Mouse (Mus musculus) midbrain, postnatal 0 days (tissue): ENCODE results near the gene Vps13d. TPM values are rescaled to one million over a fixed set of nuclear protein-coding genes. Genes with fewer than 3 reads are reported as not detected.

Source experiments
- ATAC-seq: fragments of 200-750 bp; cut with Nextera tagmentation; 2 replicates; pipeline ENCODE4 v1.8.0; 2017; ENCODE audit warnings: moderate number of reproducible peaks, mild to moderate bottlenecking, moderate TSS enrichment, moderate library complexity; ENCODE audit not compliant: low FRiP score
- DNase-seq: peaks from one replicate; pipeline ENCODE4 v3.0.0-alpha.2; 2015; ENCODE audit warnings: low spot score
- H3K27ac ChIP-seq: fragments of 300-500 bp; sonication (generic); 2 replicates; pipeline ENCODE4 v1.5.1; 2014; ENCODE audit warnings: low read depth, mild to moderate bottlenecking, low read length, mixed read lengths
- H3K27me3 ChIP-seq: fragments of 300-500 bp; sonication (generic); 2 replicates; pipeline ENCODE4 v1.6.1; 2014; ENCODE audit warnings: low read length, control low read depth, mixed read lengths; ENCODE audit not compliant: insufficient read depth
- H3K36me3 ChIP-seq: fragments of 300-500 bp; sonication (generic); 2 replicates; pipeline ENCODE4 v1.6.1; 2014; ENCODE audit warnings: low read length, control low read depth, mixed read lengths; ENCODE audit not compliant: insufficient read depth
- H3K4me1 ChIP-seq: fragments of 300-500 bp; sonication (generic); 2 replicates; pipeline ENCODE4 v1.6.1; 2014; ENCODE audit warnings: mild to moderate bottlenecking, control low read depth, antibody characterized with exemption, low read length, mixed read lengths; ENCODE audit not compliant: insufficient read depth
- H3K4me2 ChIP-seq: fragments of 300-500 bp; sonication (generic); 2 replicates; pipeline ENCODE4 v1.6.1; 2014; ENCODE audit warnings: low read depth, mild to moderate bottlenecking, low read length, mixed read lengths; ENCODE audit not compliant: poor library complexity, severe bottlenecking
- H3K4me3 ChIP-seq: fragments of 300-500 bp; sonication (generic); 2 replicates; pipeline ENCODE4 v1.5.1; 2014; ENCODE audit warnings: low read depth, mild to moderate bottlenecking, low read length, moderate library complexity
- H3K9ac ChIP-seq: fragments of 300-500 bp; sonication (generic); replicated peaks from 2 replicates; pipeline ENCODE4 v1.6.1; 2014; ENCODE audit warnings: mild to moderate bottlenecking, low read length, moderate library complexity, mixed read lengths; ENCODE audit not compliant: poor library complexity, severe bottlenecking
- H3K9me3 ChIP-seq: fragments of 300-500 bp; sonication (generic); 2 replicates; pipeline ENCODE4 v1.6.1; 2016; ENCODE audit warnings: low read length, control low read depth
- CTCF ChIP-seq: IDR thresholded peaks from 2 replicates; pipeline ENCODE4 v1.5.1; 2016; ENCODE audit warnings: antibody characterized with exemption, mild to moderate bottlenecking
- WGBS: fragments of 180-500 bp; shearing (Covaris S2); extraction: QIAGEN DNeasy Blood & Tissue Kit; methylation state at CpG from one replicate; pipeline ENCODE4 v1.1.7; 2014; 5-methylcytosine and 5-hydroxymethylcytosine counted together
- polyA plus RNA-seq: library from polyadenylated mRNA; unstranded; fragments of >200 nt; fragmentation: Nextera tagmentation; extraction: Ambion mirVana; gene quantifications from 2 replicates; pipeline ENCODE4 v1.2.1, GENCODE M21; 2015
- total RNA-seq: library from RNA; depleted of rRNA; stranded (reverse); fragments of >200 nt; gene quantifications from 2 replicates; pipeline ENCODE4 v1.2.3, GENCODE M21; 2014

Gene Vps13d
- total and polyA plus RNA-seq, 2 experiments from 2014 or later = 9.1 to 35.6 TPM

GRCm38 (mm10) chr4:145019121-145019714, 175.6 kb downstream of the Vps13d start:
- no peaks in the 10 kb centered on the region for H3K4me1 ChIP-seq
- no peaks in the 10 kb centered on the region for H3K27me3 ChIP-seq
- H3K36me3 ChIP-seq = peaks cover 11% of the 10 kb centered on the region
- WGBS = 88% methylated on average over 3 of the region's 3 CpGs
- ATAC-seq (no peak), DNase-seq (no peak)
- H3K27ac ChIP-seq = no peak overlapping the region
- TF ChIP-seq CTCF = no peak
- H3K4me2 ChIP-seq = no peak overlapping the region
- H3K4me3 ChIP-seq = no peak overlapping the region
- H3K9me3 ChIP-seq = no peaks in the 10 kb centered on the region
- H3K9ac ChIP-seq = no peak overlapping the region

DNA sequence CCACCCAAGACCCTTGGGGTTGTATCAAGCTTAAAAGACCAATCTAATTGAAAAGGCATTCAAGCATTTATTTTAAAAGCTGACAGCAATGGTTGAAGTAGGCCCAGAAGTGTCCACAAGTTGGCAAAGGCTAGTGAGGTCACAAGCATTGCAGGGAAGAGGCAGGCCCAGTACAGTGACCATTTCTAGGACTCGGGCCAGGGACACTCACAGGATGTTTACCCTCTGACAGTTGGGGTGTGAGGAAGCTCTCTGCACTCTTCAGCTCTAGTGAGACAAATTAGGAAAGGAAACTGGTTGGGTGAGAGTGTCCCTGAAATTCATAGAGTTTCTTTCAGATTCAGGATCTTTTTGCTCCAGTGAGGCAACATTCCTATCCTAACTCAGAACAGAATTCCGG, 177.1 kb downstream of the Vps13d start:
- no peak overlapping the region for H3K27ac ChIP-seq

DNA sequence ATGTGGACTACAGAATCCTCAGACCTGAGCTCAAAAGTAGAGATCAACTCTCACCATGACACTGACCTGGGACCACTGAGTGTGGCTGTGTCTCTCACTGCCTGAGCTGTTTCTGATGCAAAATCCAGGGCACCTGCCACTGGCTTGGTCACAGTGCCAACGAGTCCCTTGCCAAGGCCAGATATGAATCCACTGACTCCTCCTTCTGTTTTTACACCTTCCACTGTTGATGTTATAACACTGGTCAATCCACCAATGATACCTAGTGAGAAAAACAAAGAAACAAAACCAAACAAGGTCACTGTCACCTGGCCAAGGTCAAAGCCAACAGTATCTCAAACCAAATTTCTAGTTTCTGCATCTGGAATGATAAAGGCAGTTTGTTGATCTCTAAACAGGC, 178.1 kb downstream of the Vps13d start:
- no peak overlapping the region for H3K4me2 ChIP-seq
- TF ChIP-seq CTCF = no peak
- no peaks in the 10 kb centered on the region for H3K4me1 ChIP-seq
- no peak for ATAC-seq
- no peaks in the 10 kb centered on the region for H3K27me3 ChIP-seq
- H3K9me3 ChIP-seq = no peaks in the 10 kb centered on the region
- H3K9ac ChIP-seq = no peak overlapping the region
- H3K4me3 ChIP-seq = no peak overlapping the region
- WGBS = 94% methylated on average over 1 of the region's 1 CpGs
- H3K36me3 ChIP-seq = peaks cover 16% of the 10 kb centered on the region
- H3K27ac ChIP-seq = no peak overlapping the region
- no peak for DNase-seq

More for the DNA sequence above, 177.1 kb downstream of the Vps13d start:
- TF ChIP-seq CTCF = no peak
- peaks cover 16% of the 10 kb centered on the region for H3K36me3 ChIP-seq
- no peaks in the 10 kb centered on the region for H3K4me1 ChIP-seq
- H3K4me3 ChIP-seq = no peak overlapping the region
- no peaks in the 10 kb centered on the region for H3K9me3 ChIP-seq
- WGBS = 69% methylated on average over 2 of the region's 2 CpGs
- peak; percentile 75 for DNase-seq
- H3K9ac ChIP-seq = no peak overlapping the region
- H3K4me2 ChIP-seq = no peak overlapping the region
- ATAC-seq = peak; percentile 47; the same call in 1 of the 2 replicates
- no peaks in the 10 kb centered on the region for H3K27me3 ChIP-seq

DNA sequence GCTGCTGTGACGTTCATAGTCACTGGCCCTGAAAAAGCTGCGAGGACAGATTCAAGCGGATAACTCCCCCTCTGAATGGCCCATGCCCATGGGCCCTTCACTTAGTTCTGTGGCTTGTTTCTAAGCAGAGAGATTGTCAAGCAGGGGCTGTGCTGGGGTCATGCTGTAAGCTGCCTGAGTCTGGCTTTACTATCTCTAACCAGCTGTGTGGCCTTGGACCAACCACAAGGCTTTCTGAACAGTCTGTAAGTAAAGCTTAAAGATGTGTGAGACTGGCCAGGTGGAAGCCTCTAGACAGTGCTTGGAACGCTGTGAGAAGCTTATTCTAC, 180.2 kb downstream of the Vps13d start:
- Histone ChIP-seq H3K36me3 (peaks cover 16% of the 10 kb centered on the region), H3K27me3 (no peaks in the 10 kb centered on the region), H3K9ac (no peak overlapping the region), H3K4me1 (no peaks in the 10 kb centered on the region), H3K27ac (no peak overlapping the region), H3K4me3 (no peak overlapping the region), H3K9me3 (no peaks in the 10 kb centered on the region), H3K4me2 (no peak overlapping the region)
- ATAC-seq (no peak), DNase-seq (no peak)
- WGBS = 94% methylated on average over 4 of the region's 4 CpGs
- no peak for TF ChIP-seq CTCF

DNA sequence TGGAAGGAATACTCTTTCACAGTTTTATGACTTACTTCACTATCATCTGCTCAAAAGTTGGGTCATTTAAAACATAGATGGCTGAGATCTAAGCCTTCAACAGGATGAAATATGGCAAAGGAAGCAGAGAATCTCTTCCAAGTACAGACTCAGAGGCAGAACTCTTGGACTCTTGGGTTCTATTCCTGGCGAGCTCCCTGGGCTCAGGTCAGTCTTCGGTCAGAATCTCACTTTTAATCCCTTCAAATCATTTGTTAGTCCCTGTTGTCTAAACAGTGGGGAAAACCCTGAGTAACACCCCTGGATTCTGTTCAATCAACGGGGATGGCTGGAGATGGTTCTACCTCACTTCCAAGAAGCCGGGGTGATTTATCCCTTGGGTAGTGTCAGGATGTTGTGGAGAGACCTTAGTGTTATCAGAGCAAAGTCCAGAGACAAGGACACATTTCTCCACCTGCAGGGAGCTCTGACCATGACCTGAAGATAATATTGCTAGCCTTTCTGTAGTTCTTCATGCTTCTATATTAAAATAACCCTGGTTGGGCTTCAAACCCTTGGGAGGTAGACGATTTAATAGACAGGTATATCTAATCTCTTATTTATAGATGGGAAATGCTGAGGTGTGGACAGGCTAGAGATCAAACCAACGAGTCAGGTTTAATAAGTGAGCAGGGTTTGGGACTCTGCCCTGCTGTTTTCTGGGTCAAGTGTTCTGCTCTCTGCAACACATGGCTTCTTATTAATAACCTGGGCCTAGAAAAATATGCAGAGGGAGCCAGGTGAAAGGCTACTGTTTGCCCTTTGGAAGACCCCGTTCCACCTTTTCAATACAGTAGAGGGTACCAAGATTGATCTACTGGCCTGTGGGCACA, 180.8 kb downstream of the Vps13d start:
- no peak for TF ChIP-seq CTCF
- Histone ChIP-seq H3K27ac (no peak overlapping the region), H3K4me2 (no peak overlapping the region), H3K9me3 (no peaks in the 10 kb centered on the region), H3K4me3 (no peak overlapping the region), H3K36me3 (peaks cover 16% of the 10 kb centered on the region), H3K4me1 (no peaks in the 10 kb centered on the region), H3K27me3 (no peaks in the 10 kb centered on the region), H3K9ac (no peak overlapping the region)
- ATAC-seq = no peak
- no peak for DNase-seq
- WGBS = 90% methylated on average over 7 of the region's 7 CpGs

DNA sequence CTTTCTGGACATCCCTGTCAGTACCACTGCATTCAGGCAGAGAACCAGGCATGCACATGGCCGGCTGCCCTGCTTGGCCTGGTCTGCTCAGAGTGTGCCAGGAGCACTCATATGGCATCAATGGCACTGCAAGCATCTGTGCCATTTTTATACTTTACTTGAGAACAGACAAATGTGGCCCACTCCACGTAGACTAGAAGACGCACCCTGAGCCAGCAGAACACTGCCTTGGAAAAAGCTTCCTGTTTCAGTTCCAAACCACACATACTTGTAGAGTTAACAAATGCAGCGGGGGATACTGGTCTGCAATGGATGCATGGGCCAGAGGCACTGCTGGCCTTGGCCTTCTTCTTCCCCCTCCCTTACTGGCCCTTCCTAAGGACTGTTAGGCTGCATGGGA, 181.6 kb downstream of the Vps13d start:
- Histone ChIP-seq H3K9me3 (no peaks in the 10 kb centered on the region), H3K9ac (no peak overlapping the region), H3K27ac (no peak overlapping the region), H3K27me3 (no peaks in the 10 kb centered on the region), H3K4me1 (no peaks in the 10 kb centered on the region), H3K4me3 (no peak overlapping the region), H3K4me2 (no peak overlapping the region), H3K36me3 (peaks cover 16% of the 10 kb centered on the region)
- DNase-seq (no peak), ATAC-seq (no peak)
- WGBS = 81% methylated on average over 4 of the region's 4 CpGs
- no peak for TF ChIP-seq CTCF
